Mouse (Mus musculus): ENCODE data around the gene Egln1. TPM values are rescaled to one million over a fixed set of nuclear protein-coding genes. Genes with fewer than 3 reads are reported as not detected.

The Egln1 gene
- total RNA-seq (2014; rRNA removed) (42.1 and 52.7 TPM in 2 replicates), polyA plus RNA-seq (2015; fragmentation: Nextera tagmentation; extraction: Ambion mirVana) (12.9 and 13.6 TPM in 2 replicates)

- TF ChIP-seq CTCF (IDR thresholded peaks at IDR 0.05) = no peak
- Histone ChIP-seq H3K4me3 (ENCODE audit: low read depth, low read length) (peak within 1 kb of the TSS; percentile 68), H3K27me3 (ENCODE audit: insufficient read depth, low read length) (no peaks in the 10 kb centered on the region), H3K9me3 (ENCODE audit: low read length) (no peaks in the 10 kb centered on the region), H3K9ac (replicated peaks; ENCODE audit: low read length, poor library complexity, severe bottlenecking) (peak within 1 kb of the TSS; percentile 97), H3K36me3 (ENCODE audit: insufficient read depth, low read length) (no peaks in the 10 kb centered on the region), H3K27ac (ENCODE audit: low read depth, low read length) (peak within 1 kb of the TSS; percentile 97), H3K4me2 (ENCODE audit: low read depth, low read length, poor library complexity, severe bottlenecking) (peak within 1 kb of the TSS; percentile 87), H3K4me1 (ENCODE audit: insufficient read depth, low read length) (peaks cover 19% of the 10 kb centered on the region)
- DNase-seq (ENCODE audit: low spot score) (peak; percentile 86), ATAC-seq (ENCODE audit: low FRiP score) (peak; percentile 82)
- WGBS = under 1% methylated on average over 49 of the region's 98 CpGs
Observed at GRCm38 (mm10) chr8:124949209-124950068, at the start of gene Egln1. Egln1 (minus strand) TSS chr8:124949324.

- ATAC-seq (ENCODE audit: low FRiP score) = no peak
- DNase-seq (ENCODE audit: low spot score) = no peak
- no peak for TF ChIP-seq CTCF (IDR thresholded peaks at IDR 0.05)
- Histone ChIP-seq H3K4me2 (ENCODE audit: low read depth, low read length, poor library complexity, severe bottlenecking) (no peak overlapping the region), H3K9me3 (ENCODE audit: low read length) (0 out of 2 replicates have a peak, but pooled peaks cover 5% of the 10 kb centered on the region), H3K9ac (replicated peaks; ENCODE audit: low read length, poor library complexity, severe bottlenecking) (no peak overlapping the region), H3K36me3 (ENCODE audit: insufficient read depth, low read length) (no peaks in the 10 kb centered on the region), H3K27ac (ENCODE audit: low read depth, low read length) (no peak overlapping the region), H3K4me3 (ENCODE audit: low read depth, low read length) (no peak overlapping the region), H3K27me3 (ENCODE audit: insufficient read depth, low read length) (no peaks in the 10 kb centered on the region; the same call in 1 of the 2 replicates), H3K4me1 (ENCODE audit: insufficient read depth, low read length) (no peaks in the 10 kb centered on the region)
- WGBS = 75% methylated on average over 2 of the region's 2 CpGs
Observed at GRCm38 (mm10) chr8:124995776-124996175, 46.7 kb upstream of the Egln1 start.

GRCm38 (mm10) chr8:124991668-124991926, 42.5 kb upstream of the Egln1 start:
- WGBS = 31% methylated on average over 6 of the region's 6 CpGs
- Histone ChIP-seq H3K36me3 (ENCODE audit: insufficient read depth, low read length) (no peaks in the 10 kb centered on the region), H3K9ac (replicated peaks; ENCODE audit: low read length, poor library complexity, severe bottlenecking) (no peak overlapping the region), H3K9me3 (ENCODE audit: low read length) (no peaks in the 10 kb centered on the region), H3K4me1 (ENCODE audit: insufficient read depth, low read length) (no peaks in the 10 kb centered on the region), H3K27ac (ENCODE audit: low read depth, low read length) (no peak overlapping the region), H3K4me3 (ENCODE audit: low read depth, low read length) (no peak overlapping the region), H3K4me2 (ENCODE audit: low read depth, low read length, poor library complexity, severe bottlenecking) (peak overlapping the region; percentile 24; the same call in 1 of the 2 replicates), H3K27me3 (ENCODE audit: insufficient read depth, low read length) (no peaks in the 10 kb centered on the region)
- DNase-seq (ENCODE audit: low spot score) (no peak), ATAC-seq (ENCODE audit: low FRiP score) (no peak)
- no peak for TF ChIP-seq CTCF (IDR thresholded peaks at IDR 0.05)

- WGBS = 20% methylated on average over 17 of the region's 17 CpGs
- ATAC-seq (ENCODE audit: low FRiP score) = no peak
- H3K4me3 ChIP-seq (ENCODE audit: low read depth, low read length) = no peak overlapping the region
- H3K4me2 ChIP-seq (ENCODE audit: low read depth, low read length, poor library complexity, severe bottlenecking) = peak overlapping the region; percentile 24
- H3K9ac ChIP-seq (replicated peaks; ENCODE audit: low read length, poor library complexity, severe bottlenecking) = 0 out of 2 replicates have a peak overlapping the region, but pooled peaks have one; percentile 13
- H3K36me3 ChIP-seq (ENCODE audit: insufficient read depth, low read length) = no peaks in the 10 kb centered on the region
- no peaks in the 10 kb centered on the region for H3K27me3 ChIP-seq (ENCODE audit: insufficient read depth, low read length)
- H3K27ac ChIP-seq (ENCODE audit: low read depth, low read length) = no peak overlapping the region
- H3K9me3 ChIP-seq (ENCODE audit: low read length) = no peaks in the 10 kb centered on the region
- no peak for DNase-seq (ENCODE audit: low spot score)
- H3K4me1 ChIP-seq (ENCODE audit: insufficient read depth, low read length) = no peaks in the 10 kb centered on the region
- no peak for TF ChIP-seq CTCF (IDR thresholded peaks at IDR 0.05)
Observed at GRCm38 (mm10) chr8:124990923-124991667, 42.0 kb upstream of the Egln1 start.

- peak; percentile 14; the same call in 1 of the 2 replicates for TF ChIP-seq CTCF (IDR thresholded peaks at IDR 0.05)
- Histone ChIP-seq H3K27me3 (ENCODE audit: insufficient read depth, low read length) (peaks cover 3% of the 10 kb centered on the region; the same call in 1 of the 2 replicates), H3K27ac (ENCODE audit: low read depth, low read length) (no peak overlapping the region), H3K4me2 (ENCODE audit: low read depth, low read length, poor library complexity, severe bottlenecking) (no peak overlapping the region), H3K4me1 (ENCODE audit: insufficient read depth, low read length) (no peaks in the 10 kb centered on the region), H3K4me3 (ENCODE audit: low read depth, low read length) (no peak overlapping the region), H3K36me3 (ENCODE audit: insufficient read depth, low read length) (no peaks in the 10 kb centered on the region), H3K9me3 (ENCODE audit: low read length) (no peaks in the 10 kb centered on the region), H3K9ac (replicated peaks; ENCODE audit: low read length, poor library complexity, severe bottlenecking) (no peak overlapping the region)
- WGBS = 85% methylated on average over 8 of the region's 8 CpGs
- DNase-seq (ENCODE audit: low spot score) = no peak
- no peak for ATAC-seq (ENCODE audit: low FRiP score)
Observed at GRCm38 (mm10) chr8:124980828-124981227, 31.7 kb upstream of the Egln1 start.

- no peak overlapping the region for H3K4me3 ChIP-seq (ENCODE audit: low read depth, low read length)
- H3K4me1 ChIP-seq (ENCODE audit: insufficient read depth, low read length) = no peaks in the 10 kb centered on the region
- no peak overlapping the region for H3K9ac ChIP-seq (replicated peaks; ENCODE audit: low read length, poor library complexity, severe bottlenecking)
- no peak overlapping the region for H3K27ac ChIP-seq (ENCODE audit: low read depth, low read length)
- ATAC-seq (ENCODE audit: low FRiP score) (no peak), DNase-seq (ENCODE audit: low spot score) (no peak)
- WGBS = 89% methylated on average over 3 of the region's 3 CpGs
- peak; percentile 36 for TF ChIP-seq CTCF (IDR thresholded peaks at IDR 0.05)
- H3K9me3 ChIP-seq (ENCODE audit: low read length) = no peaks in the 10 kb centered on the region
- no peaks in the 10 kb centered on the region for H3K36me3 ChIP-seq (ENCODE audit: insufficient read depth, low read length)
- no peaks in the 10 kb centered on the region for H3K27me3 ChIP-seq (ENCODE audit: insufficient read depth, low read length)
- H3K4me2 ChIP-seq (ENCODE audit: low read depth, low read length, poor library complexity, severe bottlenecking) = no peak overlapping the region
Observed at GRCm38 (mm10) chr8:124980036-124980435, 30.9 kb upstream of the Egln1 start.

Measured in midbrain, postnatal 0 days (tissue).